Mouse (Mus musculus) layer of hippocampus, adult 11-12 months (tissue): ENCODE results near the gene Plod1.

ENCODE experiments used
- DNase-seq: peaks from one replicate; pipeline ENCODE4 v3.0.0; 2022; ENCODE audit warnings: low spot score

Gene Plod1

DNA sequence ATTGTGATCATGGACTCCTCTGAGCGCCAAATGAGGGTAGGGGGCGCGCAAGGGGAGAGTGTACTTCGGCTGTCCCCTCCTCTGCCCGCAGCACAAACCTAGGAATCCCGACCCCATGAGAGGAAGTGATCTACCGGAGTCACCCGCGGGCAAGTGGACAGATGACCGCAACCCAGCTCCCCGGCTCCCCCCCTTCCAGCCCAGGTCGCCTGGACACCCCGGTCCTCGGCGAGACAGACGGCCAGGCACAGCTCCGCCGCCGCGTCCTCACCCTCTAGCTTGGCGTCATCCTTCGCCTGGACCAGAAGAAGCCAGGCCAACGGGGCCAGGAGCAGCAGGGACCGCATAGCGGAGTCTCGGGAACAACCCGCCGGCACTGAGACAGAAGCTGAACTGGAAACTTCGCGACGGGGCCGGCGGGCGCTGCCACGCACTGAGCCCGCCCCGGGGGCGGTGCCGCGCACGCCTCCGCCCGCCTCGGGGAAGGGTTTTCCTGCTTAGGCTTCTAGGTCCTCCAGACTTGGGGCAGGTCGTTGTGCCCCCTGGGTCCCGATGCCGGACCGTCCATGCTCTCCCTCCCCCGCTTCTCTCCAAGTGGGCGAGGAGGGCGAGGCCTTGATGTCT lies at the start of gene Plod1:
Gene Plod1, minus strand, starts transcription at position 437 of the 624 bp plus-strand sequence.
- peak; percentile 80 for DNase-seq

DNA sequence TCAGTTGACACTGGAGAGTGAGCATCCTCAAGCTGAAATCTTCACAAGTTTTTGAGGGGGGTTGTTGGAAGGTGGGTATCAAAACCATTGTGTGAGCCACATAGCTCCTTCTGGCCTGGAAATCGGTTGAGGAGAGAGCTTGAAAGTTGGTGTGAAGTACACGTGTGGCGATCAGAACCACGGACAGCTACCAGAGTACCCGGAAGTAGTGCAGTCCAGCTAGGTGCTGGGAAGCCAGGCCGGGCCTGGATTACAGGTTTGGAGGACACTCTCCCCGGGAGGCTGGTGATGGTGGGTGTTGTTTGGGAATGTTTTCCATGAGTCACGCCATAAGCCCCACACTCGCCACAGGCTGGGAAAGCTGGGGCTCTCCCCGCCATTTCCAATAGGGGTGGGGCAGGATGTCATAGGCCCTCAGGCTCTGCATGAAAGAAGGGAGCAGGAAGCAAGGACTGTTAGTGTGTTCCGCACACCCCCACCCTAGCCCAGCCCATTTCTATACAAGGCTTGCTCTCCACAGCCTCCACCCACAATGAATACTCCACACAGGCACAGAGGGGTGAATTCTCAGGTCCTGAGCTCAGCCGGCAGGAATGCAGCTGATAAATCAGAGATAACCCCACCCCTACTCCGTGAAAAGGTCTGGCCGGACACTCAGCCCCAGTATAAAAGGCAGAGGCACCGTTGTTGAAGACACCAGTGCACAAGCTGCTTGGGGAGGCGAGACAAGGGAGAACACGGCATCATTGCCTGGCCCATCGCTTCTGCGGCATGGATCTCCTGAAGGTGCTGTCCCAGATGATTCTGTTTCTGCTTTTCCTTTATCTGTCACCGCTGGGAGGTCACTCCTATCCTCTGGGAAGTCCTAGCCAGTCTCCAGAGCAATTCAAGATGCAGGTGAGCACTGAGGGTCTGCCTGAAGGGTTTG lies 48.9 kb upstream of the Plod1 start, which contains the start of gene Nppb:
Gene Nppb, plus strand, starts transcription at position 584 of the 928 bp plus-strand sequence.
- no peak for DNase-seq

DNA sequence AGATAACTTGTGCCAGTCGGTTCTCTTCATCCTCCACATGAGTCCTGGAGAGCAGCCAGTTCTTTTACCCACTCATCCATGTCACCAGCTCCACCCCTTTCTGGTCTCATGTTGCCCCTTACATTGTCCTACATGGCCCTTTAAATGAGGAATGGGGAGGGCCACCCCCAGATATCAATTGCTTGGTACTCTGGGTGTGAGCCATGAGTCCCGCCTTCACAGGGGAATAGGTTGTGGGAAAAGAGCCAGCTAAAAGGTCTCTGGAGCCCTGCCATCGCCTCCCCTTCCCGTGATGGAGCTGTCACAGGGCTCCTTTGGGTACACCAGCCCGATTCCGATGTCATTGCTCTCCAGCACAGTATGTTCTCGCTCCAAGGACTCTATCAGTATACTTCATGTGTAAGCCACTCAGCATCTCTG lies 42.9 kb upstream of the Plod1 start:
- DNase-seq, result no peak

DNA sequence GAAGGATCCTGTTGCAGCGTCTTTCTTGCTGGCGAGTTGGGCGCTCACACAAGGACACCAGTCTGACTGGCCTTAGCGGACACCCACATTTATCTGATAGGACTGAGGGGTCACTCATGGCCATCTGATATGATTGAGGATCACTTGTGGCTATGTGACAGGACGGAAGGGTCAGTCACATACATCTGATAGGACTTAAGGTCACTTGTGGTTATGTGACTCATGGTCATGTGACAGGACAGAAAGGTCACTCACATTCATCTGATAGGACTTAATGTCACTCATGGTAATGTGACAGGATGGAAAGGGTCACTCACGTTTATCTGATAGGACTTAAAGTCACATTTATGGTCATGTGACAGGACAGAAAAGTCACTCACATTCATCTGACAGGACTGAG lies 41.8 kb upstream of the Plod1 start:
- DNase-seq, result no peak

DNA sequence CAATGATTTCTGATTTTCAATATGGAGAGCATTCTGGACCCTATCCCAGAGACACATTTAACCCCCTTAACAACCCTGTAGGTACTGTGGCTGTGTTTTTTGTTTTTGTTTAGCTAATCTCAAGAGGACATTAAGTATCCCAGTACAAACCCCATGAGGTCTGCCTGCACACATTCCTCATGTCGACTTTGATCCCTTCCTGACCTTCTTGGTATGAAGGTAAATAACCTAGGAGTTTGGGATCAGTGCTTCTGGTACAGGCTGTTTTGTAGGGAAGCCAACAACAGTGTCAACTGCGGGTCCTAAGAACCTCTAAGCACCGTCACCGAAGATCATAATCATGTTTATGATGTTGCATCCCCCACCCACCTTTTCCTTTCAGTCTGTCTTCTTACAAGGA lies 41.2 kb upstream of the Plod1 start:
- DNase-seq, result no peak

- no peak for DNase-seq
Measured at GRCm38 (mm10) chr4:147976237-147976636, 39.7 kb upstream of the Plod1 start.

GRCm38 (mm10) chr4:147969337-147969736 lies 32.8 kb upstream of the Plod1 start:
- DNase-seq, result no peak

GRCm38 (mm10) chr4:147968816-147969215 lies 32.2 kb upstream of the Plod1 start:
- no peak for DNase-seq

DNA sequence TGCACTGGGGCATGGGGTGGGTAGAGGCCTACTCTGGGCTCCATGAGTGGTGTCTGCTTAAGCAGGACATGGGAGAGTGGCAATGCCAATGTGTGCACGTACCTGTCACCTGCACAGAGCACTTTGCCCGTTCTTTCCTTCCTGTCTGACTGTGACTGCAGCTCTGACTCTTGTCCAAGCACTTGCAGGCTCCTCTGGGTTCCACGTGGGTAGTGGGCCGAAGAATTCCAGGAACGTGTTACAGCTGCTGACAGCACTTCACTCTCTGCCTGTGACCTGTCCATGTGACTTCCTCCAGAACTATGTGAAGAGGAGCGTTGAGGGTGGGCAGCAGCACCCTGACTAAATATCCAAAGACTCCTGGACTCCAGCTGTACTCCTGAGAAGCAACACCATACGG lies 29.1 kb upstream of the Plod1 start:
- DNase-seq, result no peak

GRCm38 (mm10) chr4:147963623-147964022 lies 27.1 kb upstream of the Plod1 start:
- no peak for DNase-seq

DNA sequence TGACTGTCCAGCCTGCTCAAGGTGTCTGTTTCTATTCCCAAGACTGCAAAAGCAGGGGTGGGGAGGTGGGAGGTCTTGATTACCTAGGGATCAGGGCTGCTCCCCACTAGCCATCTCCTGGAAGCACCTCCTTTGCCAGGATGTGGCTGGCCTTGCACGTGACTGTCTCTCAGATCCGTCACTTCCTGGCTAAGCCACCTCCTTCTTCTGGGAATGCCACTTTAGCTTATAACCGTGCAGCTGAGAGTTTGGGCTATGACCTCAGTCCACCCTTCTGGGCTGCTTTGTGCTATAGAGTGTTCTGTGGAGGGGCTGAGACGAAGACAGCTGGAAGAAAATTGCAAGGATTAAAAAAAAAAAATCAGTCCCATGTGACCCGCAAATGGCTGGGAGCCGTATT lies 26.2 kb upstream of the Plod1 start:
- no peak for DNase-seq

- DNase-seq, result peak; percentile 75
Measured at GRCm38 (mm10) chr4:147959881-147960831, 23.6 kb upstream of the Plod1 start.

- DNase-seq, result no peak
Measured at GRCm38 (mm10) chr4:147957141-147957540, 20.6 kb upstream of the Plod1 start.

DNA sequence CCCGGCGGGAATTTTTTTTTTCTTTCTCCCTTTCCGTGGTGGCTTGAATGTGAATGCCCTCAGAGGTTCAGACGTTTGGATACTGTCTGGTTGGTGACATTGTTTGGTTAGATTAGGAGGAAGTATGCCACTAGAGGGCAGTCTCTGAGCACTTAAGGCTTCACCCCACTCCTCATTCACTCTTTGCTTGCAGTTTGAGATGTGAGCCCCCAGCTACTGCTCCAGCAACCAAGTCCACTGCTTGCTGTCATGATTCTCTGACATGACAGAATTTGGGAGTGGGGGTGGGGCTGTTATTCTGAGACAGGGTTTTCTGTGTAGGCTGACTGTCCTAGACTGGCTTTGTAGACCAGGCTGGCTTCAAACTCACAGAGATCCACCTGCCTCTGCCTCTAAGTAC lies 17.0 kb upstream of the Plod1 start:
- DNase-seq, result peak; percentile 76

DNA sequence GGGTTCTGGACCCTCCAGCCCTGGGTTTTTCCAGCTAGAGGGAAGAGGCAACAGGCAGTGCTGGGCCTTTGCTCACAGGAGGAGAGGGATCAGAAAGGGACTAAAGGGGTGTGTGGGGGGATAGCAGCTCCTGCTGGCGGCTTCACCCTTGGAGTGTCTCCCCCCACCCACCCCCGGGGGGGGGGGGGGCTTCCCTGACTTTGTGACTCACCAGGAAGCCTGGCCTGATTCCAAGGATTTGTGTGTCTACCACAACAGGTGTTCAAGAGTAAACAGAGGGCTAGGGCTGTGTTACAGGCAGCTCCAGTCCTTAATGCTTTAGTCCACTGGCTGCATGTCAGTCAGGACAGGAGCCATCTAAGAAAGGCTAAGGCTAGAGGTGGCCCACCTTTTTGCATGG lies 10.9 kb upstream of the Plod1 start:
- no peak for DNase-seq

GRCm38 (mm10) chr4:147943005-147943404 lies 6.4 kb upstream of the Plod1 start:
- no peak for DNase-seq

- no peak for DNase-seq
Measured at GRCm38 (mm10) chr4:147941045-147942020, 4.8 kb upstream of the Plod1 start.

DNA sequence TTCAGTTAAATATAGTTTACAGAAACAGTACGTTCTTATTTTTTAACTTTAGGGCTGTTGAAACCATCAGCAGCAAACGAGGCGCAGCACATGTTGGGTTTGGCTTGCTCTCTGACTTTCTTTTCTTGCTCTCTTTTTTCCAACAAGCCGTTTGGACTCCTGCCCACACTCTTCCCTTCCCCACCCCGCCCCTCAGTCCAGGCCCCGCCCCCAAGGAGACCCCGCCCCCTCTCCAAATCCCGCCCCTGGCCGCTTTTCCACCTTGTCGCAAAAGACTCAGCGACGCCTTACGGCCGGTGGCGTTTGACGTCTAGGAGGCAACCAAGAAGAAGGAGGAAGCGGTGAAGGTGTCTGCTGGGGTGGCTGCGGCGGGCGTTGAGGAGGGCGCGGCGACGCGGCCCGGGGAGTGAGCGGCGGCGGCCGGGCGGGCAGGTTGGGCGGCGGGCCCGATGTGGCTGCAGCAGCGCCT lies 4.0 kb upstream of the Plod1 start, which contains the start of gene 2510039O18Rik:
Gene 2510039O18Rik, plus strand, starts transcription at position 320 of the 469 bp plus-strand sequence.
- peak; percentile 84 for DNase-seq

DNA sequence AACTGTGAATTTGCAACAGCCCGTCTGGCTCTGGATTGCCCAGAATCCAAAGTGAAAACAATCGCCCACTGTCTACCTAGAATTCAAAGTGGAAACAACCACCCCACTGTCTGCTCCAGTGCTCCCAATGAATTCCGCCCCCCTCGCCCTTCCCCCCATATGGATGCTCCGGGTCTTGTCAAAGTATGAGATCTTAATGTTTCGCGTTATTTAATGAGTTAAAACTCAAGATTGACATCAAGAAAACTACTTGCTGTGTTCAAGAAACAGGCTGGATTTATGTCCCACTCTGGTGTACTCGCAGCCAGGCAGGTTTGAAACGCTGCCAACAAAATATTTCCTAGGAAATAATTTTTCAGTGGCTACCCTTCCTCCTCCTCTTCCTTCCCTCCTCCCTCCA lies 3.5 kb upstream of the Plod1 start:
- no peak for DNase-seq
